Mouse (Mus musculus) MEL (cell line): ENCODE measurements at regions not wholly inside any gene's neighbourhood (a gene's known extent, or its start where the extent isn't known, plus 50 kb on each side); places are given as distances from the start of the nearest gene placed in this dataset.

Experiments
- DNase-seq: peaks from one replicate; pipeline ENCODE4 v3.0.0; 2011; ENCODE audit warnings: low read depth, low spot score
- H3K27ac ChIP-seq: 2 replicates; pipeline ENCODE4 v1.5.1; 2012; ENCODE audit warnings: low read depth, mild to moderate bottlenecking, control low read depth, low read length, moderate library complexity; ENCODE audit not compliant: control insufficient read depth
- H3K27me3 ChIP-seq, 2 experiments: fragments of 150-350 bp in 1 of 2; sonication (generic) in 1 of 2; 2 replicates each; pipeline ENCODE4 v1.6.1; 2012; ENCODE audit warnings: low read length in 2 of 2, mild to moderate bottlenecking in 2 of 2, improper control_type of control experiment in 1 of 2, moderate library complexity in 1 of 2; ENCODE audit not compliant: insufficient read depth in 2 of 2, control insufficient read depth in 1 of 2
- H3K36me3 ChIP-seq, 2 experiments: 2 replicates each; pipeline ENCODE4 v1.6.1; 2012 to 2014; ENCODE audit warnings: low read length in 2 of 2, improper control_type of control experiment in 1 of 2, inconsistent platforms in 1 of 2, mild to moderate bottlenecking in 1 of 2; ENCODE audit not compliant: insufficient read depth in 2 of 2, control insufficient read depth in 1 of 2
- H3K4me1 ChIP-seq, 2 experiments: fragments of 150-350 bp in 1 of 2; sonication (generic) in 1 of 2; 2 replicates each; pipeline ENCODE4 v1.6.1; 2012; ENCODE audit warnings: low read length in 2 of 2, improper control_type of control experiment in 1 of 2, mild to moderate bottlenecking in 1 of 2; ENCODE audit not compliant: insufficient read depth in 2 of 2, control insufficient read depth in 1 of 2
- H3K4me3 ChIP-seq, 2 experiments: fragments of 150-350 bp in 1 of 2; sonication (generic) in 1 of 2; 2 replicates each; pipeline ENCODE4 v1.5.1; 2012; ENCODE audit warnings: low read depth in 2 of 2, low read length in 2 of 2, mild to moderate bottlenecking in 2 of 2, moderate library complexity in 2 of 2, control low read depth in 1 of 2, improper control_type of control experiment in 1 of 2; ENCODE audit not compliant: control insufficient read depth in 1 of 2, insufficient read depth in 1 of 2
- H3K79me2 ChIP-seq: 2 replicates; pipeline ENCODE4 v1.6.1; 2012; ENCODE audit warnings: mild to moderate bottlenecking, low read length, moderate library complexity; ENCODE audit not compliant: control insufficient read depth, poor library complexity, insufficient read depth
- H3K9ac ChIP-seq: 2 replicates; pipeline ENCODE4 v1.6.1; 2012; ENCODE audit warnings: low read depth, mild to moderate bottlenecking, control low read depth, low read length, moderate library complexity; ENCODE audit not compliant: control insufficient read depth, poor library complexity, severe bottlenecking
- H3K9me3 ChIP-seq: fragments of 150-350 bp; sonication (generic); replicated peaks from 2 replicates; pipeline ENCODE4 v1.6.1; 2012; ENCODE audit warnings: mild to moderate bottlenecking, low read length, improper control_type of control experiment, moderate library complexity; ENCODE audit not compliant: insufficient read depth
- CHD2 ChIP-seq: IDR thresholded peaks from 2 replicates; pipeline ENCODE4 v1.6.1; 2011; ENCODE audit warnings: low read length, improper control_type of control experiment
- CTCF ChIP-seq, 3 experiments: IDR thresholded peaks in 2 of 3; conservative IDR thresholded peaks in 1 of 3; 2 replicates each; pipeline ENCODE4 v1.5.1; 2011 to 2012; ENCODE audit warnings: low read length in 3 of 3, low read depth in 2 of 3, mild to moderate bottlenecking in 2 of 3, improper control_type of control experiment in 1 of 3, inconsistent platforms in 1 of 3, mixed read lengths in 1 of 3, moderate library complexity in 1 of 3; ENCODE audit not compliant: control insufficient read depth in 1 of 3, insufficient read depth in 1 of 3, poor library complexity in 1 of 3, severe bottlenecking in 1 of 3
- E2F4 ChIP-seq: IDR thresholded peaks from 2 replicates; pipeline ENCODE4 v1.6.1; 2011; ENCODE audit warnings: low read depth, low read length, improper control_type of control experiment, borderline replicate concordance
- EP300 ChIP-seq, 2 experiments: IDR thresholded peaks; 2 replicates each; pipeline ENCODE4 v1.6.1; 2011; ENCODE audit warnings: improper control_type of control experiment in 2 of 2, low read length in 2 of 2, low read depth in 1 of 2, mild to moderate bottlenecking in 1 of 2
- ETS1 ChIP-seq: IDR thresholded peaks from 2 replicates; pipeline ENCODE4 v1.6.1; 2012; ENCODE audit warnings: low read depth, mild to moderate bottlenecking, inconsistent platforms, low read length, improper control_type of control experiment, moderate library complexity
- GABPA ChIP-seq: IDR thresholded peaks from 2 replicates; pipeline ENCODE4 v1.6.1; 2012; ENCODE audit warnings: low read depth, mild to moderate bottlenecking, inconsistent platforms, low read length, improper control_type of control experiment, moderate library complexity
- GATA1 ChIP-seq: IDR thresholded peaks from 2 replicates; pipeline ENCODE4 v1.6.1; 2011; ENCODE audit warnings: low read depth, low read length, improper control_type of control experiment
- HCFC1 ChIP-seq: IDR thresholded peaks from 2 replicates; pipeline ENCODE4 v1.6.1; 2012; ENCODE audit warnings: low read depth, mild to moderate bottlenecking, inconsistent platforms, low read length, improper control_type of control experiment, moderate library complexity
- KAT2A ChIP-seq: conservative IDR thresholded peaks from 2 replicates; pipeline ENCODE4 v1.6.1; 2012; ENCODE audit warnings: low read depth, low read length, improper control_type of control experiment, inconsistent platforms
- MAX ChIP-seq: IDR thresholded peaks from 2 replicates; pipeline ENCODE4 v1.6.1; 2011; ENCODE audit warnings: low read length, improper control_type of control experiment
- MAZ ChIP-seq: IDR thresholded peaks from 2 replicates; pipeline ENCODE4 v1.6.1; 2012; ENCODE audit warnings: low read depth, mild to moderate bottlenecking, inconsistent platforms, low read length, improper control_type of control experiment
- MEF2A ChIP-seq: IDR thresholded peaks from 2 replicates; pipeline ENCODE4 v1.6.1; 2014; ENCODE audit warnings: low read depth, mild to moderate bottlenecking, inconsistent platforms, low read length, improper control_type of control experiment; ENCODE audit not compliant: poor library complexity, insufficient replicate concordance, severe bottlenecking; ENCODE audit errors: extremely low read depth
- MXI1 ChIP-seq: IDR thresholded peaks from 2 replicates; pipeline ENCODE4 v1.6.1; 2011; ENCODE audit warnings: mild to moderate bottlenecking, low read depth, low read length, improper control_type of control experiment
- MYC ChIP-seq: IDR thresholded peaks from 2 replicates; pipeline ENCODE4 v1.6.1; 2011; ENCODE audit warnings: low read depth, mild to moderate bottlenecking, low read length, improper control_type of control experiment, moderate library complexity
- POLR2A ChIP-seq, 2 experiments: IDR thresholded peaks; 2 replicates each; pipeline ENCODE4 v1.6.1; 2011 to 2012; ENCODE audit warnings: low read length in 2 of 2, mild to moderate bottlenecking in 2 of 2, control low read depth in 1 of 2, improper control_type of control experiment in 1 of 2, low read depth in 1 of 2, moderate library complexity in 1 of 2; ENCODE audit not compliant: control insufficient read depth in 1 of 2, insufficient read depth in 1 of 2, poor library complexity in 1 of 2
- POLR2AphosphoS2 ChIP-seq: IDR thresholded peaks from 2 replicates; pipeline ENCODE4 v1.6.1; 2011; ENCODE audit warnings: low read length, improper control_type of control experiment
- SIN3A ChIP-seq: IDR thresholded peaks from 2 replicates; pipeline ENCODE4 v1.6.1; 2012; ENCODE audit warnings: low read length, improper control_type of control experiment, inconsistent platforms
- SMC3 ChIP-seq: IDR thresholded peaks from 2 replicates; pipeline ENCODE4 v1.6.1; 2011; ENCODE audit warnings: low read depth, low read length, improper control_type of control experiment
- TAL1 ChIP-seq: IDR thresholded peaks from 2 replicates; pipeline ENCODE4 v1.6.1; 2012; ENCODE audit warnings: mild to moderate bottlenecking, inconsistent platforms, low read length, moderate library complexity, mixed read lengths
- TBP ChIP-seq: IDR thresholded peaks from 2 replicates; pipeline ENCODE4 v1.8.0; 2011; ENCODE audit warnings: low read depth, low read length, improper control_type of control experiment
- USF1 ChIP-seq: IDR thresholded peaks from 2 replicates; pipeline ENCODE4 v1.6.1; 2014; ENCODE audit warnings: low read depth, mild to moderate bottlenecking, inconsistent platforms, low read length, improper control_type of control experiment, moderate library complexity
- ZC3H11A ChIP-seq: IDR thresholded peaks from 2 replicates; pipeline ENCODE4 v1.6.1; 2012; ENCODE audit warnings: low read depth, mild to moderate bottlenecking, inconsistent platforms, low read length, improper control_type of control experiment
- ZKSCAN1 ChIP-seq: IDR thresholded peaks from 2 replicates; pipeline ENCODE4 v1.6.1; 2012; ENCODE audit warnings: low read depth, mild to moderate bottlenecking, inconsistent platforms, low read length, improper control_type of control experiment, moderate library complexity
- ZMIZ1 ChIP-seq: IDR thresholded peaks from 2 replicates; pipeline ENCODE4 v1.6.1; 2012; ENCODE audit warnings: low read depth, mild to moderate bottlenecking, inconsistent platforms, low read length, improper control_type of control experiment, moderate library complexity

DNA sequence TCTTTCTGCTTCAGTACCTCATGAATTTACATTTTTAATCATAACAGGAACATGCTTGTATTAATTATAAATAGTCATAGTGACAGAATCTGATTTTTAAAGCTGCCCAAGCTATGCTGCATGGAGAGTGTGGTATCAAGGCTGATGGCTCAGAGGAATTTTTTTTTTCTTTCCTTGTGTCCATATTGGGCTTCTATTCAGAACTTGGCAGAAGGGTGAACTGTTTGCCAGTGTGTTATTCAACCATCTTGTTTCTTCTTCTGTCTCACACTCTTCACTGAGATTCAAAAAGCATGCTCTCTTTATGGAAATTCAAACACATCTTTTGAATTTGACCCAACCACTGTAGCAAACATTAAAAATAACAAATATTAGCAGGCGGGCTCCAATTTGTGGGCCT lies 137.6 kb upstream of the Lsm8 start:
- Histone ChIP-seq H3K36me3 (no peaks in the 10 kb centered on the region), H3K9me3 (no peaks in the 10 kb centered on the region), H3K4me3 (no peak overlapping the region), H3K79me2 (no peaks in the 10 kb centered on the region), H3K27me3 (no peaks in the 10 kb centered on the region), H3K9ac (no peak overlapping the region), H3K27ac (no peak overlapping the region), H3K4me1 (no peaks in the 10 kb centered on the region)
- no peak for DNase-seq
- TF ChIP-seq GATA1 (no peak), TAL1 (no peak), ZKSCAN1 (no peak), MAZ (no peak), KAT2A (no peak), ZMIZ1 (no peak), ETS1 (no peak)

DNA sequence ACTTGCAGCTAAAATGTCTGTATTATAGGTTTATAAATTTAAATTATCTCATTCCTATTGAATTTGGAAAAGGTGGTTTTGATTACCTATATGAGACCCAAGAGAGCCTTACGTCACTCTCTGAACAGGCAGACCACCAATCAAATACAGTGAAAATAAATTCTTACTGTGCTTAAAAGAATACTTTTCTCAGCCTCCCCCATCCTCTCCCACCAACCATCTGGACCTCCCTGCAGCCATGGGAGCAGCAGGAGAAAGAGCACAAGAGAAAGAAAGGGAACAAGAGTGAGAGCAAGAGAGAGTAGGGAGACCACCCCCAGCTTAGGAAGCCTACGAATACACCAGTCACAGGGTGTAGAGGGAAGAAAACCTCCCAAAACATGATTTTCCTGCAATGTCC lies 99.5 kb upstream of the Lsm8 start:
- Histone ChIP-seq H3K4me1 (no peaks in the 10 kb centered on the region), H3K27me3 (peaks cover 2 to 3% of the 10 kb centered on the region in 2 experiments; a peak in 3 of 4 replicates), H3K27ac (no peak overlapping the region), H3K9ac (no peak overlapping the region), H3K36me3 (no peaks in the 10 kb centered on the region), H3K79me2 (no peaks in the 10 kb centered on the region), H3K4me3 (no peak overlapping the region), H3K9me3 (no peaks in the 10 kb centered on the region)
- no peak for DNase-seq
- TF ChIP-seq POLR2AphosphoS2 = no peak
- TF ChIP-seq EP300 (IDR thresholded peaks at IDR 0.05; ENCODE audit: low read depth in 1 of 2, low read length in 2 of 2) = no peak

DNA sequence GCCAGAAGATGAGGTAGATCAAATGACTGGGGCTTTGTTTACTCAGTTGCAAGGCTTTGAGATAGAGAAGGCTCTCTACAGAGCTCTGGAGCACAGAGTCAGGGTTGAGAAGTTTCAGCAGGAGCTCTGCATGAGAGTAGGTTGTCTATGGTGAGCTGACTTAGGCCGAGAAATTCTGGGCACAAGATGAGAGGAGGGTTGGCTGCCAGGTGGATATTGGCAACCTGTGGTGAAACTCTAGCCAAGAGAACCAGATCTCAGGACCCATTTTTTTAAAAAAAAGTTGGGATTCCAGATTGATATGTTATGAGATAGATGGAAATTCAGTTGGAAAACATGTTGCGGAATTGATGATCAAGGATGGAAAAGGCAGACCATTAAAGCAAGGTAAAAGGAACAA lies 83.8 kb upstream of the Lsm8 start:
- DNase-seq = no peak
- no peaks in the 10 kb centered on the region for H3K4me1 ChIP-seq
- no peak overlapping the region for H3K27ac ChIP-seq
- no peaks in the 10 kb centered on the region; a peak in 2 of 4 replicates for H3K27me3 ChIP-seq
- H3K79me2 ChIP-seq = no peaks in the 10 kb centered on the region
- no peak for TF ChIP-seq MAX
- no peak for TF ChIP-seq MXI1
- TF ChIP-seq ZKSCAN1 = no peak
- no peaks in the 10 kb centered on the region for H3K36me3 ChIP-seq
- H3K9me3 ChIP-seq = no peaks in the 10 kb centered on the region
- H3K4me3 ChIP-seq = no peak overlapping the region
- no peak overlapping the region for H3K9ac ChIP-seq

DNA sequence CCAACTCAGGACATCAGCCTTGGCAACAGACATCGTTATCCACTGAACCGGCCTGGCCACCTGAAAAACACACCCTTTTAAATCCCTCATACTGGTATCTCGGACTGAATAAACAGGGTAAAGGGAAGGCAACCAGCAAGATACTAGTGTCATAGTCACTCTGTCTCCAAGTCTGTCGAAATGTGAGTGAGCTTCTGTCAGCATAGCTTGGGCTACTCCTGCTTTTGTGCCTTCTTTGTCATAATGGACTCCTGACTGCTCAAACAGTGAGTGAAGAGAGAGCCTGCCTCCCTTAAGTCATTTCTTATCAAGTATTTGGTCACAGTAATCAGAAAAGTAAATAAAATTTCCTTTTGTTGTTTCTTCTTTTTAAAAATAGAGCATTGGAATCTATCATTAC lies 53.0 kb upstream of the Lsm8 start:
- H3K27me3 ChIP-seq = no peaks in the 10 kb centered on the region
- no peak for TF ChIP-seq TBP
- no peak for TF ChIP-seq SIN3A
- TF ChIP-seq GATA1 = no peak
- no peak for TF ChIP-seq HCFC1
- no peak for TF ChIP-seq SMC3
- TF ChIP-seq ZC3H11A = no peak
- TF ChIP-seq CTCF (IDR thresholded peaks at IDR 0.05 in 2 of 3, conservative IDR thresholded peaks at IDR 0.05 in 1 of 3; ENCODE audit: control insufficient read depth in 1 of 3, insufficient read depth in 1 of 3, low read depth in 2 of 3, low read length in 3 of 3, poor library complexity in 1 of 3, severe bottlenecking in 1 of 3) = no peak
- TF ChIP-seq MEF2A = no peak
- no peak for TF ChIP-seq POLR2A (IDR thresholded peaks at IDR 0.05; ENCODE audit: control insufficient read depth in 1 of 2, insufficient read depth in 1 of 2, low read depth in 1 of 2, low read length in 2 of 2, poor library complexity in 1 of 2)
- TF ChIP-seq MYC = no peak
- TF ChIP-seq CHD2 = no peak
- no peak for TF ChIP-seq GABPA
- TF ChIP-seq E2F4 = no peak
- no peak for TF ChIP-seq USF1

More for the DNA sequence above, 53.0 kb upstream of the Lsm8 start:
- DNase-seq = no peak
- Histone ChIP-seq H3K36me3 (no peaks in the 10 kb centered on the region), H3K4me3 (no peak overlapping the region), H3K4me1 (no peaks in the 10 kb centered on the region), H3K27ac (no peak overlapping the region), H3K79me2 (no peaks in the 10 kb centered on the region), H3K9ac (no peak overlapping the region), H3K9me3 (no peaks in the 10 kb centered on the region)
